Mouse (Mus musculus): ENCODE measurements around the gene Emp3. TPM values are rescaled to one million over a fixed set of nuclear protein-coding genes. Genes with fewer than 3 reads are reported as not detected.
A peak's percentile ranks its signal among the peaks of the same experiment; 100 is the strongest.

Emp3 gene
- polyA plus RNA-seq, 1 experiment from 2014 or later, result 5.3 TPM

DNA sequence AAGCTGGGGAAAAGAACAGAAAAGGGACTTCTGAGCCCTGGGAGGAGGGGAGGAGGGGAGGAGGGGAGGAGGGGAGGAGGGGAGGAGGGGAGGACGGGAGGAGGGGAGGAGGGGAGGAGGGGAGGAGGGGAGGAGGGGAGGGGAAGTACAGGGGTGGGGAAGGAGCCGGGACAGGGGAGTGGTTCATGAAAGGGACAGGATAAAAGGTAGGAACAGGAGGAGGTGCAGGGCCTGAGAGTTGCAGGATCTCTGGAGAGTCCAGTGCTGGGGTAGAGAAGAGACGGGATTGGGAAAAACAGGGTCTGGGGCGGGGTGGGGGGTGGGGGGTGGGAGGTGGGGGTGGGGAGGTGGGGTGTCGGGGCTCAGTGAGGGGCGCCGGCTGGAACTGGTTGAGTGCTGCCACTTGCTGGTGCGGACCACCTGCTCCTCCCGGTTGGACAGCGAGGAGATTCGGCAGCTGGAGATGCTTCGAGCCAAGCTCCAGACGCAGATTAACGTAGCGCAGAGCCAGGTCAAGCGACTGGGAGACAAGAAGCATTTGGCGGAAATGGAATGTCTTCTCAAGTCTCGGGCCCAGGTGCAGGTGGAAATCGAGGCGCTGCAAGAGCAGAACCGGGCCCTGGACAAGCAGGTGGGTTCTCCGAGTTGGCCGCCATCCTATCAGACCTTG, 7.6 kb upstream of the Emp3 start:
- no peak for ATAC-seq (ENCODE audit: low read depth)
- Histone ChIP-seq H3K9me3 (ENCODE audit: control insufficient read depth, low read length) (no peaks in the 10 kb centered on the region), H3K4me3 (ENCODE audit: low read depth, low read length) (no peak overlapping the region), H3K4me1 (ENCODE audit: control insufficient read depth, insufficient read depth, low read length) (no peaks in the 10 kb centered on the region), H3K27me3 (ENCODE audit: control insufficient read depth, insufficient read depth, low read length) (no peaks in the 10 kb centered on the region), H3K9ac (replicated peaks; ENCODE audit: low read depth, low read length) (no peak overlapping the region), H3K36me3 (ENCODE audit: control insufficient read depth, insufficient read depth, low read length) (no peaks in the 10 kb centered on the region), H3K4me2 (ENCODE audit: low read depth, low read length) (no peak overlapping the region), H3K27ac (ENCODE audit: low read depth, low read length) (no peak overlapping the region)
- 17% methylated on average over 22 of the region's 23 CpGs for WGBS

DNA sequence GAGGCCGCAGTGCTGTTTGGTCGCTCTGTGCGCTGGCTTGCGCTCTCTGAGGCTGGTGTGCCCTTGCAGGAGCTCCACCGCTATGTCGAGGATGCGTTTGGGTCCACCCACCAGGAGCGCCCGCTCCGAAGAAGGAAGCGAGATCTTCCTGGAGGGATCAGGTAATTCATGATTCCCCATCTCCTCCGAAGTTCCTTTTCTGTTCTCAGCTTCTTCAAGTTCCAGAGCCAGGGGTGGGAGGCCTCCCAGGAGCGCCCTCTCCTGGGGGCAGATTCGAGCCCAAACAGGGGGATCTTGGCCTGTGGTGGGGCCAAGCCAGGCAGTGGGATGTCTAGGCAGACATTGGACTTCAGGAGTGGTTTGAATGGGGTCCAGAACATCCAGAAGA, 3.2 kb upstream of the Emp3 start:
- H3K9me3 ChIP-seq (ENCODE audit: control insufficient read depth, low read length), result no peaks in the 10 kb centered on the region
- H3K27ac ChIP-seq (ENCODE audit: low read depth, low read length), result no peak overlapping the region
- H3K4me1 ChIP-seq (ENCODE audit: control insufficient read depth, insufficient read depth, low read length), result 0 out of 2 replicates have a peak, but pooled peaks cover 5% of the 10 kb centered on the region
- 11% methylated on average over 14 of the region's 14 CpGs for WGBS
- H3K36me3 ChIP-seq (ENCODE audit: control insufficient read depth, insufficient read depth, low read length), result no peaks in the 10 kb centered on the region
- ATAC-seq (ENCODE audit: low read depth), result no peak
- peak overlapping the region; percentile 68 for H3K4me2 ChIP-seq (ENCODE audit: low read depth, low read length)
- H3K4me3 ChIP-seq (ENCODE audit: low read depth, low read length), result peak overlapping the region; percentile 6; the same call in 1 of the 2 replicates
- 0 out of 2 replicates have a peak, but pooled peaks cover 2% of the 10 kb centered on the region for H3K27me3 ChIP-seq (ENCODE audit: control insufficient read depth, insufficient read depth, low read length)
- no peak overlapping the region for H3K9ac ChIP-seq (replicated peaks; ENCODE audit: low read depth, low read length)

GRCm38 (mm10) chr7:45923762-45924428, 2.7 kb upstream of the Emp3 start, which contains the start of gene Ccdc114:
Gene Ccdc114 (plus strand): TSS chr7:45924072.
- H3K4me1 ChIP-seq (ENCODE audit: control insufficient read depth, insufficient read depth, low read length), result 0 out of 2 replicates have a peak, but pooled peaks cover 5% of the 10 kb centered on the region
- 6% methylated on average over 24 of the region's 24 CpGs for WGBS

GRCm38 (mm10) chr7:45922928-45923761, 1.9 kb upstream of the Emp3 start:
- under 1% methylated on average over 37 of the region's 37 CpGs for WGBS
- Histone ChIP-seq H3K4me3 (ENCODE audit: low read depth, low read length) (peak overlapping the region; percentile 44), H3K4me1 (ENCODE audit: control insufficient read depth, insufficient read depth, low read length) (0 out of 2 replicates have a peak, but pooled peaks cover 5% of the 10 kb centered on the region), H3K36me3 (ENCODE audit: control insufficient read depth, insufficient read depth, low read length) (no peaks in the 10 kb centered on the region), H3K9ac (replicated peaks; ENCODE audit: low read depth, low read length) (peak overlapping the region; percentile 46), H3K27ac (ENCODE audit: low read depth, low read length) (peak overlapping the region; percentile 79), H3K27me3 (ENCODE audit: control insufficient read depth, insufficient read depth, low read length) (0 out of 2 replicates have a peak, but pooled peaks cover 2% of the 10 kb centered on the region), H3K4me2 (ENCODE audit: low read depth, low read length) (peak overlapping the region; percentile 68), H3K9me3 (ENCODE audit: control insufficient read depth, low read length) (no peaks in the 10 kb centered on the region)
- ATAC-seq (ENCODE audit: low read depth), result peak; percentile 90

More at GRCm38 (mm10) chr7:45923762-45924428, 2.7 kb upstream of the Emp3 start, which contains the start of gene Ccdc114:
- H3K4me2 ChIP-seq (ENCODE audit: low read depth, low read length), result peak within 1 kb of the TSS; percentile 68
- peak within 1 kb of the TSS; percentile 46 for H3K9ac ChIP-seq (replicated peaks; ENCODE audit: low read depth, low read length)
- H3K9me3 ChIP-seq (ENCODE audit: control insufficient read depth, low read length), result no peaks in the 10 kb centered on the region
- peak within 1 kb of the TSS; percentile 79 for H3K27ac ChIP-seq (ENCODE audit: low read depth, low read length)
- no peaks in the 10 kb centered on the region for H3K36me3 ChIP-seq (ENCODE audit: control insufficient read depth, insufficient read depth, low read length)
- ATAC-seq (ENCODE audit: low read depth), result peak; percentile 26
- H3K27me3 ChIP-seq (ENCODE audit: control insufficient read depth, insufficient read depth, low read length), result 0 out of 2 replicates have a peak, but pooled peaks cover 2% of the 10 kb centered on the region
- peak within 1 kb of the TSS; percentile 44 for H3K4me3 ChIP-seq (ENCODE audit: low read depth, low read length)

GRCm38 (mm10) chr7:45921950-45922600, 871 bp upstream of the Emp3 start:
- Histone ChIP-seq H3K36me3 (ENCODE audit: control insufficient read depth, insufficient read depth, low read length) (no peaks in the 10 kb centered on the region), H3K4me1 (ENCODE audit: control insufficient read depth, insufficient read depth, low read length) (peaks cover 9% of the 10 kb centered on the region), H3K27me3 (ENCODE audit: control insufficient read depth, insufficient read depth, low read length) (0 out of 2 replicates have a peak, but pooled peaks cover 2% of the 10 kb centered on the region), H3K9me3 (ENCODE audit: control insufficient read depth, low read length) (no peaks in the 10 kb centered on the region), H3K27ac (ENCODE audit: low read depth, low read length) (peak overlapping the region; percentile 79; the same call in 1 of the 2 replicates), H3K4me3 (ENCODE audit: low read depth, low read length) (no peak overlapping the region), H3K4me2 (ENCODE audit: low read depth, low read length) (no peak overlapping the region; the same call in 1 of the 2 replicates), H3K9ac (replicated peaks; ENCODE audit: low read depth, low read length) (no peak overlapping the region)
- no peak for ATAC-seq (ENCODE audit: low read depth)
- 87% methylated on average over 12 of the region's 12 CpGs for WGBS

DNA sequence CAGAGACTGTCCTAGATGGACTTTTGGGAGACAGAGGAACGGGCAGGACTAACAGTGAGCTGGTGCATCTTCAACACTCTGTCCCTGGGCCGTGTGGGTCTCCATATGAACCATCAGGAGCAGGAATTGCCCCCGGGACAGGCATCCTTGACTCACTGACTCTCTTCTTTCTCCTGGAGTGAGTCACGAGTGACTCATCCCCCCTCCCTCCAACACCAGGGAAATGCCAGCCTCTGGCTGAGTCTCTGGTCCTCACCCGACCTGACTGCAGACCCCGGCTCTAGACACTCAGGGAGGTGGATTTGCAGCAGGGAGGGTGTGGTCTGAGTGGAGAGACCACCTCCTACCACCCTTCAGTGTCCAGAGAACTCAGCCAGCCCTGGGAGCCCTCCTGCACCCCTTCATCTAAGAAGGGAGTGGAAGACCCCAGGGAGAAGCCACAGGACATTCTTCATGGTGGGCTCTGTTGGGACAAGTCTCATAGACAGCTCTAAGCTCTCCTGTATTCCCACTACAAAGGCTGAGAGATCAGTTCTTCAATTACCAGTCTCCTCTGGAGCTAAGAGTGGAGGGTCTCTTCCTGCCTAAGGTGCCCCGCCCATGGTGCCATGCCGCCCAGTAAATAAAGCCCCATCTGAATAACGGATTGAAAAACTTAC, 492 bp downstream of the Emp3 start:
- WGBS, result 52% methylated on average over 9 of the region's 9 CpGs
- no peaks in the 10 kb centered on the region for H3K9me3 ChIP-seq (ENCODE audit: control insufficient read depth, low read length)
- 0 out of 2 replicates have a peak, but pooled peaks cover 2% of the 10 kb centered on the region for H3K27me3 ChIP-seq (ENCODE audit: control insufficient read depth, insufficient read depth, low read length)
- H3K9ac ChIP-seq (replicated peaks; ENCODE audit: low read depth, low read length), result 0 out of 2 replicates have a peak overlapping the region, but pooled peaks have one; percentile 2
- H3K36me3 ChIP-seq (ENCODE audit: control insufficient read depth, insufficient read depth, low read length), result no peaks in the 10 kb centered on the region
- H3K27ac ChIP-seq (ENCODE audit: low read depth, low read length), result no peak overlapping the region
- peak overlapping the region; percentile 18; the same call in 1 of the 2 replicates for H3K4me2 ChIP-seq (ENCODE audit: low read depth, low read length)
- no peak for ATAC-seq (ENCODE audit: low read depth)
- H3K4me3 ChIP-seq (ENCODE audit: low read depth, low read length), result peak overlapping the region; percentile 18; the same call in 1 of the 2 replicates
- H3K4me1 ChIP-seq (ENCODE audit: control insufficient read depth, insufficient read depth, low read length), result peaks cover 22% of the 10 kb centered on the region

GRCm38 (mm10) chr7:45919761-45920160, 1.4 kb downstream of the Emp3 start:
- no peaks in the 10 kb centered on the region for H3K9me3 ChIP-seq (ENCODE audit: control insufficient read depth, low read length)
- H3K27ac ChIP-seq (ENCODE audit: low read depth, low read length), result no peak overlapping the region
- no peaks in the 10 kb centered on the region for H3K36me3 ChIP-seq (ENCODE audit: control insufficient read depth, insufficient read depth, low read length)
- H3K4me3 ChIP-seq (ENCODE audit: low read depth, low read length), result no peak overlapping the region
- 0 out of 2 replicates have a peak, but pooled peaks cover 2% of the 10 kb centered on the region for H3K27me3 ChIP-seq (ENCODE audit: control insufficient read depth, insufficient read depth, low read length)
- H3K4me1 ChIP-seq (ENCODE audit: control insufficient read depth, insufficient read depth, low read length), result peaks cover 22% of the 10 kb centered on the region
- WGBS, result 83% methylated on average over 4 of the region's 4 CpGs
- 0 out of 2 replicates have a peak overlapping the region, but pooled peaks have one; percentile 2 for H3K9ac ChIP-seq (replicated peaks; ENCODE audit: low read depth, low read length)
- no peak for ATAC-seq (ENCODE audit: low read depth)
- H3K4me2 ChIP-seq (ENCODE audit: low read depth, low read length), result no peak overlapping the region
